Mouse (Mus musculus) thymus, postnatal 10 days (tissue): ENCODE data around the gene Olfr1396.
A peak's percentile ranks its signal among the peaks of the same experiment; 100 is the strongest.

Experiments used
- DNase-seq, 2 experiments: peaks; one replicate each; pipeline ENCODE4 v3.0.0; 2021; ENCODE audit warnings: low spot score in 2 of 2

Olfr1396 gene

DNA sequence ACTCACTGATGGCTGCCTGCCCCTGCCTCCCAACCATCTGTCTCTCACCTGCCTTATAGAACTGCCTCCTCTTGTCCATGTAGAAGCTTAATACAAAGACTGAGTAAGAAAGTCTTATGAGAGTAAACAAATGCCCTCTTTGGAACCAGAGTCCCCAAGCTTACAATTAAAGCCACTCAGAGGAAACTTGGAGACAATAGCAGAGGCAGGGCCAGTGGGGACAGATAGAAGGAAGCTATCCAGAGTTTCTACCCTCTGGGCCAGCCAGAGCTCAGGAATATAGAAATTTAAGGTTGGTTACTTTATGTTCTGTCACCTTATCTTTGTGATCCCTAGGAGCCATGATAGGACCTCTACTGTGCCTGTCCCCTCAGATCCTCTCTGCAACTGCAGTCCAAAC, at the start of gene Olfr1396:
Gene Olfr1396 (minus strand): TSS at position 101 of the 400 bp plus-strand sequence.
- no peak for DNase-seq

DNA sequence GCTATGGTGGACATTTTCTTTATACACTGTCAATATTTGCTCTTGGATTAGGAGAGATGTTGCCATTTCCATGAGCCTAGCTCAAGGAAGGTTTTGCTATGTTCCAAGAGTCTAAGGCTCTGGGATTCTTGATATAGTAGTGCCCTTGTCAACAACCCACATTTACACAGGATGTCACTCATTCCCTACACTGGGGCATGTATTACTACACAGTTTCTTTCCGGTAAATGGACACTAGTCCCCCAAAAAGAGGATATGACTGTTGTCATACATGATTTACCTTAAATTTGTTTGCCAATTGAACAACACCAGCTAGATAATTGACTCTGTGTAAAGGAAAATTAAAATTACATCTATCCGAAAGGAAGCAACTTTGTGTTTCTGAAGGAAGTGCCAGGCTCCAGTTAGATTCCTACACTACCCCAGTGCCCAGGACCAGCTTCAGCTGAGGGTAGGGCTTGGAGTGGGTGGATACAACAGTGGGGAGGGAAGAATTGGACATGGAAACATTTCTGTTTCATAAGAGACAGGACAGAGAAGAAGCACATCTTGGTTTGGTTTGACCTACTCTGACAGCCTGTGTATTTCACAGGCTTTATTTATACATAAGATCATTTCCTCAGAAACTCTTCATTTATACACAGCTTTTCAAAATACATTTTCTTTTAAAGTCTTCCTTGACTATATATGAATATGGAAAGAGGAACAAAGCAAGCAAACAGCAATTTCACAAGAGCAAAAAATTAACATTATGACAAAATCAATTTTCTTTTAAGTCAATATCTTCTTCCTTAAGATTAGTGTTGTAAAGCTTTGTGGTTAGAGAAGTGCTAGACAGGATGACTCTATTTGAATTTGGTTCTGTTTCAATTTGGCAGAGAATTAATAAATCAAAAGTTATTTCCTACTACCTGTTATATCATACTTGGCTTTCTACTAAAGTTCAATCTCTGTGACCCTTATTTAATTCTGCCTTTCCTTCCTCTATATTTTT, 42.4 kb upstream of the Olfr1396 start:
- no peak for DNase-seq

DNA sequence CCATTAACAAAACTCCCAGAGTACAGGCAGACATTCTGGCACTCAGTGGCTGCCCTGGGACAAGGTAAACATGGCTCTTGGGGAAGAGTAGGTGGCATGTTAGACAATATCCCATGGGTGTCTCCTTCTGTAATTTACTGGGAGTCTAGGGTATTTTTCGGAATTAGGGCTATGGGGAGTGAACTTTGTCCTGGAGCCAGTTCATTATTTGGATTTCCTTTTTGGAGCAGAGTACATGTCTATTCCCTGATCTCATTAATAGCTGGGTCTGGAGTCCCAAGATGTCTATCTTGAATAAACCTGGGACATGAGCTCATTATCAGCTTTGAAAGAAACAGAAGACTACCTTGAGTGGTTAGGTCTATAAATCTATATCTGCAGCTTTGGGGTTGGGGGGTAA, 39.4 kb upstream of the Olfr1396 start, which contains the start of gene Olfr1394:
Gene Olfr1394 (plus strand): TSS at position 301 of the 400 bp plus-strand sequence.
- no peak for DNase-seq

DNA sequence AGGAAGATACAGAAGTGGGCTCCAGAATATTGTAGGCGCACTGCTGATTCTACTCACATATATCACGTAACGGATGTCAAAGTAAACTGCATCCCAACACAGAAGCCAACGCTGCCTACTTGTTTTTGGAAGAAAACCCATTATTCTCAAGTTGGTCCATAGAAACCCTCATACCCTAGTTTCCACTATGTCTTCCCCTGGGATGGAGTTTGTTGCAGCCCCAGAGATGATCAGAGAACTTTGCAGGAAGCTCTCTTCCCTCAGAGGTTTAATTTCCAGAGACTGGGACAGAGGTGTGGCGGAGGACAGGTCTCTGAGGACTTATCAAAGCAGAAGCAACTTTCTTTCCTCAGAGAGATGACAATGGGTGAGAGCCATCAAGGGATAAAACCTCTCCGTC, 27.3 kb upstream of the Olfr1396 start, which contains the start of gene Olfr1395:
Gene Olfr1395 (plus strand): TSS at position 301 of the 400 bp plus-strand sequence.
- no peak for DNase-seq

DNA sequence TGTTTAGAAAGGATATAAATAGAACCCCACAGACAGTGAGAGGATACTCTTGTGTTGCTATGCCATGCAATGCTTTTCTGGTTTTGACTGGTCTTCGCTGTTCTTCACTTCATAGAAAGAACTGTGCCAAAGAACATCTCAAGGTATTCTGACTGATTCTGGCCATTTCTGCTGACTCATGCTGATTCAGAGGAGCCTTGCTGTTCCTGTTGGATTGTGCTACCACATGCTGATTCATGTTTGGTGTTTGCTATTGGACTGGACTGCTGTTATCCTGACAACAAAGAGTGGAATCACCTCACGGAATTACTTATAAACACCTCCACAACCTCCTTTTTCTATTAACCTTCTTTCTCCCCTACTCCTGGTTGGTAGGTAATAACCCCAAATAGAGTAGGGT, 9.5 kb upstream of the Olfr1396 start:
- no peak for DNase-seq

DNA sequence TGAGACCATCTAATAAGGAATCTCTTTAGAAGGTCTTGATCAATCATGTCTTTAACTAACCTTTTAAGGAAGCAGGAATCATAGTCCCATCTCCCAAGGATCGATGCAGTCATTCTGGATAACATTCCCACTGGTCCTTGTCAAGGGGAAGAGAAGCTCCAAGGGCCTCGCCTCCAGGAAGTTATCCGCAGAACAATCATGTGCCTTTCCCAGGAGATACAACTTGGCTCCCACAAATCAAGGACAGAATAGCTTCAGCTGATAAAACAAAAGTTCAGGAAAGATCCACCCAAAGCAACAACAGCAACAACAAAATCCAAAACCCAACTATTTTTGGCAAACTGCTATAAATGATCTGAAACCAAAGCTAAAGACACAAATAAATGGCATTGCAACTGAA, 5.0 kb upstream of the Olfr1396 start:
- no peak for DNase-seq

DNA sequence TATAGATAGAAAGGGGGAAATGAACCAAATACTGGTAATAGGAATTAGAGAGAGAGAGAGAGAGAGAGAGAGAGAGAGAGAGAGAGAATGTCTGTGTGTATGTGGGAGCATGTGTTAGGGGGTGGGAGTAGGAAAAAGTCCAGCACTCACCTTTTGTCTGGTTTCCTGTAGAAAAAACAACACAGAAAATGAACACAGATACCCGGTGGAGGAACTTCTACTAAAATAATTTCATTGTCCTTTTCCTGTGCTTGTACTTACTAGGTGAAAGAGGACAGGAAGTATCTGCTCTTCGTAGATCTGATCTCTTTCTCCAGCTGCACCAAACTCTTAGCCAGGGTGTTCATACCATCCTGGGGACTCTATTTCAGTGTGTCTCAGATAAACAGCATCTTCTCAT, 516 bp downstream of the Olfr1396 start:
- DNase-seq: no peak

DNA sequence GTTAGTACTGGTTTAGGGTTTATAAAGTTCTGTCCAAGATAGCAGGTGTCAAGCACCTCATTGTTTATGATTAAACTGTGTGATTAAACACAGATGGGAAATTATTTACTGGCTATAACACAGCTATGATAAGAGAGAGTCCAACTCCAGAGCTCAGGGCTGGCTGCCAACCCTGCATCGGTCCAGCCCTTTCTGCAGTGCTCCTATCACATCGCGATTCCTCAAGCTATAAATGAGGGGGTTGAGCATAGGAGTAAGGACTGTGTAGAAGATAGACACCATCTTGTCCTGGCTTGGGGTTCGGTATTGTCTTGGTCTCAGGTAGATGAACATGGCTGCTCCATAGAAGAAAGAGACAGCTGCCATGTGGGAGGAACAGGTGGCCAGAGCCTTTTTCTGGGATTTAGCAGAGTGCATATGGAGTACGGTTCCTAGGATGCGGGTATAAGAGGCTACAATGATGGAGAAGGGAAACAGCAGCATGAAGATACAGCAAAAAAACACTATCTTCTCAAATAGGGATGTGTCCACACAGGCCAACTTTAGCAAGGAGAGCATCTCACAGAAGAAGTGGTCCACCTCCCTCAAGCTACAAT, 2.0 kb downstream of the Olfr1396 start:
- DNase-seq: no peak

DNA sequence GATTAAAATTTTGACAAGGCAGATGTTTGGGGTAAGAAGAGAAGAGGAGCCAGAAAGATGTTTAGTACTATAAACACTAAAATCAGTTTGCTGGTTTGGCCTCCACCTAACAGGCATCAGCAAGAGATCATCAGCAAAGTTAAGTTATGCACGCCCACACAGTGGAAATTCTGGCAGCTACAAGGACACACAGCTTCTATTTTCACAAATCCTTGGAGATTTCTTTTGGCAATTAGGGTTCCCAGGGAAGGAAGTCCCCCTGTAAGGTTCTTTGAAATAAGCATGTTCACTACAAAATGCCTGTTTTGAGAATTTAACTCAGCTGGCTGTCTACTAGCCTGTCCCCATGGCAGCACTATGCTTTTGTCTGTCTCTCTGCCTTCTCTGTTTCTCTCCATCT, 3.7 kb downstream of the Olfr1396 start:
- DNase-seq: no peak

DNA sequence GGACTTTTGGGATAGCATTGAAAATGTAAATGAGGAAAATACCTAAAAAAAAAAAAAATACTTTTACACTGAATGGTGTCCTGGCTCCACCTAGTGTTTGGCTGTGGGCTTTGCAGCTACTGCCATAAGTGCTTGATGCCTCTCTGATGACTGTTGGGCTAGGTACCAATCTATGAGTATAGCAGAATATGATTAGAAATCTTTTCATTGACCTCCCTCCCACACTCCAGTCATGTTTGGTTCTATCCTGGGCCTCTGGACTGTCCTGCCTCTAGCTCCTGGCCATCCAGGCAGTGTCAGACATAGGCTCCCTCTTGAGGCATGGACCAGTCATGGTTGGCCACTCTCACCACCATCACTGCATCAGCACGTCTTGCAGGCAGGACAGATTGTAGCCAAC, 5.8 kb downstream of the Olfr1396 start:
- DNase-seq: peak in 1 of 2 experiments; percentile 62

DNA sequence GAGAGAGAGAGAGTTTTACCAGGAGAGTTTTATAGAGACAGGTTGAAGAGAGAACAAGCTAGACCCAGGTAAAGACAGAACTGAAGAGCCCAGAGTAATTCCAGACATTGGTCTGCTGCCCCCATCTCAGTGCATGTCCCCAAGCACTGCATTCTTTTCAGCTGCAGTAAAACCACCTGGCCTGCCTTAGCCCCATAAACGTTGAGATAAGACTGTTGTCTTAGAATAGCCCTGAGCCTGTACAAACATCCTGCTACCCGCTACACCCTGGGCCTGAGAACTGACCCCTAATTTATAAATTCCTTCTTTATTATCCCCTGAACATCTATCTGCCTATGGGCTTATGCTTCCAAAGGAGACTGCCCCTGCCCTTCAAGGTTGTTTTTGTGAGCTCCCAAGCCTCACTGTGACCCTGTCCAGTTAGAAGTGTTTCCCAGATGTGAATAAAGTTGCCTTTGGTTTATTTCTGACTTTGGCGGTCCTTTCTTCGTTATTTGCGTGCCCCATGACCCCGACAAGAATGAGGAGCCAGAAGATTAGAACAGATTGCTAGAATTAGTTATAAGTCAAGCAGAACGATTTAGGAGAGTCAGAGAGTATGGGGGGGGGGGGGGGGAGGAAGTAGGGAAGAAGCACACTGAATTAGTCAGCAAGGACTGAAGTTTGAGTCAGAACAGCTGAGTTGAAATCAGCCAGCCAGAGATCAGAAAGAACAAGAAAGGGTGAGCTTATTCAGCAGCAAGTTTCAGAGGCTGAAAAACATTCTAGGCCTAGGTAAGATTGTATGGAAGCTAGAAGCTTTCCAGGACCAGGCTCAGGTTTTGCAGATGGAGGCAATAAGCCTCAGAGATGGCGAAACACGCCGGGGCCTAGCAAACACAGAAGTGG, 6.8 kb downstream of the Olfr1396 start:
- DNase-seq: no peak

DNA sequence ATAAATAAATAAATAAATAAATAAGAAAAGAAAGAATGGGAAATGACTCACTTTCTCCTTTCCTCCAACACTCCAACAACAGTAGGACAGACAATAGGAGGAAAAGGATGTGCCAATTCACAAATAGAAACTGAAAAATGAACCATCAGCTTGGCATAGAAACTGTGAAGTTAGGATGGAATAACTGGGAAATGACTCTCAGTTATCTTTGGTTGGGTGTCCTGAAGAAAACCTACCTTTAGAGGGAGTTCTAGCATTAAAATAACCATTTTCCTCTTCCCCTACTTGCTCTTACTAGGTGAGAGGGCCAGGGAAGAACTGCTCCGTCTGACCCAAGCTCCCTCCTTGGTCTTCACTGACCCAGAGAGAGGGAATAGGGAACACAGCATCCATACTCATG, 8.9 kb downstream of the Olfr1396 start:
- DNase-seq: no peak

DNA sequence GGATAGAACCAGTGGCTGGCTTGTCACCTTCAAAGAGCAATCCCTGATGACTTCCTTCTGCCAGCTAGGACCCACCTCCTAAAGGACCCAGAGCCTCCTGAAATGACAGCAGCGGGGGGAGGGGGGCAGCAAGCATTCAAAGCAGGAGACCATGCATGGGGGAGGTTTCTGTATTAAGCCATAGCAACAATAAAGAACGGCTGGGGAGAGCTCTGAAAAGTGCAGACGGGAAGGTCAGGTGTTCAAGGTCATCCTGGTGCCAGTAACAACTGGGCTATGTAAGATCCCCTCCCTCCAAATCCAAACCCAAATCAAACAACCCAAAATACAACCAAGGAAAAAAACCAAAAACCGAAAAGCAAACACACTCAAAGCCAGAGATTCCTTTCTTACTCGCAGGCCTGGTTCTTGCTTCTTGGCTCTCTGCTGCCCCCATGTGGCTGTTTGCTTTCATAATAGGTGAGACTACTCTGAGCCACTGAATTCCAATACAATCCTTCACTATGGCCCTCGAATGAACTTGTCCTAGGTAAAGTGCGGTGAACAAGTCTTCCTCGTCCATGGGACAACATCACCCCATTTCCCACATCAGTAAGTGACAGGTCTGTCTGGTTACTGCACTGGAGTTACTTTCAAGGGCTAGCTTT, 11.5 kb downstream of the Olfr1396 start:
- peak; percentile 77 to 97 for DNase-seq

DNA sequence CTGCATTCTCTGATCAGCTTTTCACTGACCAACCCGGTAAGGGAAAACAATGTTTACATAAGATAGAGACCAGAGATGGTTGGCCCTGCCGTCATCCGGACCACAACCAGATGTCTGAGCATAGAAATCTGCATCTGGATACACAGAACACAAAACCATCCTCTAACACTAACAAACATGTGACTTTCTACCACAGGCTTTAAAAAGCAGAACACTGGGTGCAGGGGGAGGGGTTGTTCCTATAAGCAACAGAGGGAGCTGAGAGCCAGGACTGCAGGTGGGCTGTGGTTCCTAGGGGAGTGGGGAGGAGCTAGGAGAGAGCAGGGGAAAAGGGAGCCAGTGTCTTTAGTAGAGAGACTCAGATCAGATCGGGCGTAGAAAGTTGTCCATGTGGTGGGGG, 13.2 kb downstream of the Olfr1396 start:
- DNase-seq: peak; percentile 58 to 66

DNA sequence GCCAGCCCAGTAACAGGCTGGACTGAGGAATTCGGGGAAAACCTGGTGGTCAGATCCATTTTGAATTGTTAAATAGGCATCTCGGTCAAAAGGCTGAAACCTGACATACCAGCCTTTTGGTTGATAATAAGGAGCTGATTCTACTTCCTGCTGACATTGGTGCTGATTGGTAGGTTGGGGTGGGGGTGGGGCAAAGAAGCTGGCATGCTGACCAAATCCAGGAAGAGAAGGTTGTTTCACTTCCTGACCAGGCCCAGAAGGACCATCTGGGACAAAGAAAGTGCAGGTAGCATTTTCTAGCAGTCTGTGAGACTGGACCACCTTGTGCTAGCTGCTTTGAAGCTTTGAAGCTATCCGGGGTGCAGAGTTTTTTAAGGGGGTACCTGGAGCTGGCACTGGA, 14.3 kb downstream of the Olfr1396 start:
- DNase-seq: no peak

DNA sequence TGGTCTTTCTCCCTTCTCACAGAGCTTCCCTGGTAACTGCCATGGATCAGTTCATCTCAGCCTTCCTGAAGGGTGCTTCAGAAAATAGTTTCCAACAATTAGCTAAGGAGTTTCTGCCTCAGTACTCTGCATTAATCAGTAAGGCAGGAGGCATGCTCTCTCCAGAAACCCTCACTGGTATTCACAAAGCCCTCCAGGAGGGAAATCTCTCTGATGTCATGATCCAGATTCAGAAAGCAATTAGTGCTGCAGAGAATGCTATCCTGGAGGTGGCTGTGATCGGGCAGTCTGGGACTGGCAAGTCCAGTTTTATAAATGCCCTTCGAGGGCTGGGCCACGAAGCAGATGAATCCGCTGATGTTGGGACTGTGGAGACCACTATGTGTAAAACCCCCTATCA, 19.3 kb downstream of the Olfr1396 start:
- DNase-seq: no peak

DNA sequence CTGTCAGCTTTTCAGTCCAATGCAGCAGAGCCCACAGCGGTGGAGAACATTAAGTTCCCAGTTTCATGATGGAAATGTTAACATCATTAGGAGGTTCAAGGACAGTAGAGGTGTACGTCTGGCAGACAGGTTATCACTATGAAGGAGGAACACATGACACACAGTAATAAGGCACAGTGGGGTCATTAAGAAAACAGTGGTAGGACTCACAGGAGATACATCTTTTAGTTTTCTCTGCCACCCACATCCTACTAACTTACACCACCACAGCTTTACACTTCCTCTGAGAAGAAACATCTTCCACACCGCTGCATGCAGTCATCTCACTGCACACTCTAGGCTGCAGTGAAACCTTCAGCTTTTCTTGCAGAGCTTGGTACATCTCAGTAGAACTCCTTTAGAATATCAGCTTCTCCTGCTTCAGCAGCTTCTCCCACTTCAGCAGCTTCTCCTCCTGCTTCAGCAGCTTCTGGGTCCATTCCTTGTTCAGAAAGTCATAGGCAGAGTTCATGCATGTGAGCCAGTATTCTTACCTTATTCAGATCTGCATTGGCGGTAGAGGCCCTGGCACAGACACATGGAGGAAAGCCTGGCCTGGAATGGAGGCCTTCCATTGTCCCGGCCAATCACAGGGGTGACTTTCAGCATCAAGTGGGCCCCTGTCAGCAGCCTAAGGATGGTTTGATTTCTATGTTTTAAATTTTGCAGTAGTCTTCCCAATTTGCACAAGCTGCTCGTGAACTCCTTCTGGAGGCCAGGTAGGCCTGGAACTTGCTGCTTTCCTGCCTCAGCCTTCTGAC, 20.6 kb downstream of the Olfr1396 start:
- peak; percentile 53 to 64 for DNase-seq

DNA sequence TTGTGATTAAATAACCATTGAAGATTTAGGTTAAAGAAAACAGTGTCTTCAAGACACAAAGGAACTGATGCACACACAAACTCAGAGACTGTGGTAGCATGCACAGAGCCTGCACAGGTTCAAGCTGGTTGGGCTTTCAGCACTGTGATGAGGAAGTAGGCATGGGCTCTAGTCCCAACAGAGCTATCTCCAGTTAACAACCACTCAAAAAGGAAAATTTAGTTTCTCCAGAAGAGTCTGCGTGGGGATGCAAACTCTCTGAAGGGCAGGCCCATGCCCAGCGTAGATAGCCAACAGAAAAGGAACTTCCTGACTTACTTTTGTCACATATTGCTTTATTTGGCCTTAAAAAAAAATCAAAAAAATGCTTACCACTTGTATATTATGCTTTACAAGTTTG, 21.9 kb downstream of the Olfr1396 start:
- no peak for DNase-seq

DNA sequence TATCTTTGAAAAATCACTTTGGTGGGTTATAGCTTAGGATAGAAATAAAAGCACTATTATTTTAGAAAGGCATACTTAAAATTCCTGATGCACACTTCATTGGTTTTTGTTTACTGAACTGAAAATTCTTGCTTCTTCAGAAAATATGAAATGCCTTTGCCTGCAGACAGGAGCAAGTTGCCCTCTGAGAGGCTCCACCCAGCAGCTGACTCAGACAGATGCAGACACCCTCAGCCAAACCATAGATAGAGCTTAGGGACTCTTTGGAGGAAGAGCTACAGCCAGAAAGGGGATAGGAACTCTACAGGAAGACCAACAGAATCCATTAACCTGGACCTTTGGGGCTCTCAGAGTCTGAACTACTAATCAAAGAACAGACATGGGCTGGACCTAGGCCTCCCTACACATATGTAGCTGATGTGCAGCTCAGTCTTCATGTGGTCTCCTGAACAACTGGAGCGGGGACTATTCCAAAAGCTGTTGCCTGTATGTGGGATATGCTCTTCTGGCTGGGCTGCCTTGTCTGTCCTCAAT, 22.6 kb downstream of the Olfr1396 start:
- no peak for DNase-seq

DNA sequence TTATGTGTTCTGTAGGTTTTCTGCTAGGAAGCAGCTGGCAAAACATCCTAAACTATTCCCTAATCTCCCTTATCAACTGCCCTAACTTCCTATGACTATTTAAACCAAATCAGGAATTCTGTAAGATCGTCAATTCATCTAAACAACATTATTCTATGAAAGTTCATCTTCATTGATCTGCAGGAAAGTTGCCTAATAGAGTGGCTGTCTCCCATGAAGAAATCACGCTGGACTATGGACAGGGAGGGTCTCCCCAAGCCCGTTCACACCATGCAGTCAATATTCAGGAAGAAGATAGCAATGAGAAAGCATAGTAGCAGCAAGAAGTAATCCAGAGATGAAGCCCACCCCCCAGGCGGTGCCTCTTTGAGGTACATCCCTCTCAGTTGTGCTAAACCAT, 23.5 kb downstream of the Olfr1396 start:
- no peak for DNase-seq
